Mouse (Mus musculus): Measurements from ENCODE around the gene Pid1. TPM values are rescaled to one million over a fixed set of nuclear protein-coding genes. Genes with fewer than 3 reads are reported as not detected.

Pid1 gene
- polyA plus RNA-seq, 1 experiment from 2014 or later = 33.5 TPM

GRCm38 (mm10) chr1:84097398-84097797 lies 266.6 kb downstream of the Pid1 start:
- no peaks in the 10 kb centered on the region for H3K27me3 ChIP-seq (ENCODE audit: control insufficient read depth, insufficient read depth, low read length)
- H3K4me3 ChIP-seq (ENCODE audit: low read length) = no peak overlapping the region
- H3K36me3 ChIP-seq (ENCODE audit: control insufficient read depth, insufficient read depth, low read length) = no peaks in the 10 kb centered on the region
- H3K9me3 ChIP-seq (ENCODE audit: control insufficient read depth, low read length) = no peaks in the 10 kb centered on the region
- H3K4me2 ChIP-seq (replicated peaks; ENCODE audit: low read depth, low read length) = no peak overlapping the region
- no peak for ATAC-seq (ENCODE audit: low FRiP score, low TSS enrichment)
- no peaks in the 10 kb centered on the region for H3K4me1 ChIP-seq (ENCODE audit: control insufficient read depth, insufficient read depth, low read length)
- H3K27ac ChIP-seq (ENCODE audit: low read depth, low read length) = no peak overlapping the region
- no peak overlapping the region for H3K9ac ChIP-seq (ENCODE audit: low read depth, low read length)

- Histone ChIP-seq H3K4me2 (replicated peaks; ENCODE audit: low read depth, low read length) (no peak overlapping the region), H3K4me1 (ENCODE audit: control insufficient read depth, insufficient read depth, low read length) (no peaks in the 10 kb centered on the region), H3K36me3 (ENCODE audit: control insufficient read depth, insufficient read depth, low read length) (no peaks in the 10 kb centered on the region), H3K27ac (ENCODE audit: low read depth, low read length) (no peak overlapping the region), H3K9me3 (ENCODE audit: control insufficient read depth, low read length) (no peaks in the 10 kb centered on the region), H3K27me3 (ENCODE audit: control insufficient read depth, insufficient read depth, low read length) (no peaks in the 10 kb centered on the region), H3K4me3 (ENCODE audit: low read length) (no peak overlapping the region), H3K9ac (ENCODE audit: low read depth, low read length) (no peak overlapping the region)
- ATAC-seq (ENCODE audit: low FRiP score, low TSS enrichment) = no peak
- 69% methylated on average over 2 of the region's 2 CpGs for WGBS
These were observed 270.7 kb downstream of the Pid1 start for GRCm38 (mm10) chr1:84093291-84093690.

- no peak for ATAC-seq (ENCODE audit: low FRiP score, low TSS enrichment)
- Histone ChIP-seq H3K4me1 (ENCODE audit: control insufficient read depth, insufficient read depth, low read length) (no peaks in the 10 kb centered on the region), H3K9ac (ENCODE audit: low read depth, low read length) (no peak overlapping the region), H3K27ac (ENCODE audit: low read depth, low read length) (no peak overlapping the region), H3K4me2 (replicated peaks; ENCODE audit: low read depth, low read length) (no peak overlapping the region), H3K36me3 (ENCODE audit: control insufficient read depth, insufficient read depth, low read length) (no peaks in the 10 kb centered on the region), H3K4me3 (ENCODE audit: low read length) (no peak overlapping the region), H3K9me3 (ENCODE audit: control insufficient read depth, low read length) (no peaks in the 10 kb centered on the region), H3K27me3 (ENCODE audit: control insufficient read depth, insufficient read depth, low read length) (no peaks in the 10 kb centered on the region)
- 86% methylated on average over 2 of the region's 2 CpGs for WGBS
These were observed 274.3 kb downstream of the Pid1 start for GRCm38 (mm10) chr1:84089664-84090063.

- 38% methylated on average over 2 of the region's 2 CpGs for WGBS
These were observed 276.0 kb downstream of the Pid1 start for GRCm38 (mm10) chr1:84087957-84088356.

GRCm38 (mm10) chr1:84087325-84087724 lies 276.7 kb downstream of the Pid1 start:
- H3K4me1 ChIP-seq (ENCODE audit: control insufficient read depth, insufficient read depth, low read length) = no peaks in the 10 kb centered on the region
- H3K4me3 ChIP-seq (ENCODE audit: low read length) = no peak overlapping the region
- H3K27me3 ChIP-seq (ENCODE audit: control insufficient read depth, insufficient read depth, low read length) = no peaks in the 10 kb centered on the region
- ATAC-seq (ENCODE audit: low FRiP score, low TSS enrichment) = no peak
- H3K4me2 ChIP-seq (replicated peaks; ENCODE audit: low read depth, low read length) = no peak overlapping the region
- H3K9me3 ChIP-seq (ENCODE audit: control insufficient read depth, low read length) = no peaks in the 10 kb centered on the region
- H3K36me3 ChIP-seq (ENCODE audit: control insufficient read depth, insufficient read depth, low read length) = no peaks in the 10 kb centered on the region
- H3K27ac ChIP-seq (ENCODE audit: low read depth, low read length) = no peak overlapping the region
- 61% methylated on average over 6 of the region's 6 CpGs for WGBS
- H3K9ac ChIP-seq (ENCODE audit: low read depth, low read length) = no peak overlapping the region

More at GRCm38 (mm10) chr1:84087957-84088356, 276.0 kb downstream of the Pid1 start:
- Histone ChIP-seq H3K4me2 (replicated peaks; ENCODE audit: low read depth, low read length) (no peak overlapping the region), H3K4me1 (ENCODE audit: control insufficient read depth, insufficient read depth, low read length) (no peaks in the 10 kb centered on the region), H3K27me3 (ENCODE audit: control insufficient read depth, insufficient read depth, low read length) (no peaks in the 10 kb centered on the region), H3K36me3 (ENCODE audit: control insufficient read depth, insufficient read depth, low read length) (no peaks in the 10 kb centered on the region), H3K27ac (ENCODE audit: low read depth, low read length) (no peak overlapping the region), H3K9ac (ENCODE audit: low read depth, low read length) (no peak overlapping the region), H3K4me3 (ENCODE audit: low read length) (no peak overlapping the region), H3K9me3 (ENCODE audit: control insufficient read depth, low read length) (no peaks in the 10 kb centered on the region)
- ATAC-seq (ENCODE audit: low FRiP score, low TSS enrichment) = peak; percentile 54; the same call in 1 of the 2 replicates

GRCm38 (mm10) chr1:84086486-84086885 lies 277.5 kb downstream of the Pid1 start:
- Histone ChIP-seq H3K9me3 (ENCODE audit: control insufficient read depth, low read length) (no peaks in the 10 kb centered on the region), H3K27ac (ENCODE audit: low read depth, low read length) (no peak overlapping the region), H3K9ac (ENCODE audit: low read depth, low read length) (no peak overlapping the region), H3K27me3 (ENCODE audit: control insufficient read depth, insufficient read depth, low read length) (no peaks in the 10 kb centered on the region), H3K4me1 (ENCODE audit: control insufficient read depth, insufficient read depth, low read length) (no peaks in the 10 kb centered on the region), H3K36me3 (ENCODE audit: control insufficient read depth, insufficient read depth, low read length) (no peaks in the 10 kb centered on the region), H3K4me3 (ENCODE audit: low read length) (no peak overlapping the region), H3K4me2 (replicated peaks; ENCODE audit: low read depth, low read length) (no peak overlapping the region)
- ATAC-seq (ENCODE audit: low FRiP score, low TSS enrichment) = no peak
- WGBS = 83% methylated on average over 1 of the region's 1 CpGs

- ATAC-seq (ENCODE audit: low FRiP score, low TSS enrichment) = no peak
- Histone ChIP-seq H3K36me3 (ENCODE audit: control insufficient read depth, insufficient read depth, low read length) (no peaks in the 10 kb centered on the region), H3K27ac (ENCODE audit: low read depth, low read length) (no peak overlapping the region), H3K9ac (ENCODE audit: low read depth, low read length) (no peak overlapping the region), H3K9me3 (ENCODE audit: control insufficient read depth, low read length) (no peaks in the 10 kb centered on the region), H3K4me3 (ENCODE audit: low read length) (no peak overlapping the region), H3K4me1 (ENCODE audit: control insufficient read depth, insufficient read depth, low read length) (no peaks in the 10 kb centered on the region), H3K27me3 (ENCODE audit: control insufficient read depth, insufficient read depth, low read length) (no peaks in the 10 kb centered on the region), H3K4me2 (replicated peaks; ENCODE audit: low read depth, low read length) (no peak overlapping the region)
- 88% methylated on average over 3 of the region's 3 CpGs for WGBS
These were observed 278.6 kb downstream of the Pid1 start for GRCm38 (mm10) chr1:84085361-84085760.

GRCm38 (mm10) chr1:84079566-84079965 lies 284.4 kb downstream of the Pid1 start:
- 52% methylated on average over 8 of the region's 8 CpGs for WGBS
- no peaks in the 10 kb centered on the region for H3K27me3 ChIP-seq (ENCODE audit: control insufficient read depth, insufficient read depth, low read length)
- no peak overlapping the region for H3K4me3 ChIP-seq (ENCODE audit: low read length)
- 0 out of 2 replicates have a peak, but pooled peaks cover 4% of the 10 kb centered on the region for H3K4me1 ChIP-seq (ENCODE audit: control insufficient read depth, insufficient read depth, low read length)
- ATAC-seq (ENCODE audit: low FRiP score, low TSS enrichment) = no peak
- no peaks in the 10 kb centered on the region for H3K36me3 ChIP-seq (ENCODE audit: control insufficient read depth, insufficient read depth, low read length)
- H3K4me2 ChIP-seq (replicated peaks; ENCODE audit: low read depth, low read length) = no peak overlapping the region
- H3K27ac ChIP-seq (ENCODE audit: low read depth, low read length) = no peak overlapping the region
- 0 out of 2 replicates have a peak, but pooled peaks cover 2% of the 10 kb centered on the region for H3K9me3 ChIP-seq (ENCODE audit: control insufficient read depth, low read length)
- no peak overlapping the region for H3K9ac ChIP-seq (ENCODE audit: low read depth, low read length)

GRCm38 (mm10) chr1:84077023-84077422 lies 287.0 kb downstream of the Pid1 start:
- H3K9me3 ChIP-seq (ENCODE audit: control insufficient read depth, low read length) = 0 out of 2 replicates have a peak, but pooled peaks cover 2% of the 10 kb centered on the region
- WGBS = 34% methylated on average over 1 of the region's 1 CpGs

More at GRCm38 (mm10) chr1:84077023-84077422, 287.0 kb downstream of the Pid1 start:
- Histone ChIP-seq H3K27me3 (ENCODE audit: control insufficient read depth, insufficient read depth, low read length) (no peaks in the 10 kb centered on the region), H3K9ac (ENCODE audit: low read depth, low read length) (no peak overlapping the region), H3K4me3 (ENCODE audit: low read length) (no peak overlapping the region), H3K27ac (ENCODE audit: low read depth, low read length) (no peak overlapping the region), H3K36me3 (ENCODE audit: control insufficient read depth, insufficient read depth, low read length) (no peaks in the 10 kb centered on the region), H3K4me1 (ENCODE audit: control insufficient read depth, insufficient read depth, low read length) (0 out of 2 replicates have a peak, but pooled peaks cover 4% of the 10 kb centered on the region), H3K4me2 (replicated peaks; ENCODE audit: low read depth, low read length) (no peak overlapping the region)
- ATAC-seq (ENCODE audit: low FRiP score, low TSS enrichment) = 0 out of 2 replicates have a peak, but pooled peaks have one; percentile 60

Data from kidney, embryonic 14.5 days (tissue).